In genomic region chr4:104283906-104284305, GRCm38 (mm10) we compare ENCODE assay signal across 18 mouse cellular contexts.
DNase-seq lines count a peak whose midpoint lies in the region; ATAC-seq and TF ChIP-seq lines count a peak whose summit lies in the region.
"Had no signal": no experiment of that assay in that cellular context is flagged by ENCODE, and none has a peak within 500 bp of the region (broad histone marks: within the 10 kb centered on the region; RNA-seq: fewer than 3 reads in every experiment).

No protein-coding gene starts in this region.

- no peak for TF ChIP-seq POLR2A in liver, adult 2 months (IDR thresholded peaks at IDR 0.05; ENCODE audit: extremely low read depth, insufficient read depth, low read length)
- TF ChIP-seq POLR2A in brain, embryonic 14.5 days (IDR thresholded peaks at IDR 0.05; ENCODE audit: borderline replicate concordance, extremely low read depth, insufficient read depth, insufficient read length, poor library complexity, severe bottlenecking), result no peak

- no peaks in the 10 kb centered on the region for H3K79me2 ChIP-seq in liver, adult 2 months (ENCODE audit: control insufficient read depth, insufficient read depth, low read length)

- H3K36me3 ChIP-seq in forebrain, embryonic 14.5 days (ENCODE audit: control insufficient read depth, insufficient read depth, low read length), result no peaks in the 10 kb centered on the region
- H3K36me3 ChIP-seq in forebrain, embryonic 16.5 days (ENCODE audit: control insufficient read depth, insufficient read depth), result no peaks in the 10 kb centered on the region
- H3K36me3 ChIP-seq in liver, adult 2 months (ENCODE audit: control insufficient read depth, insufficient read depth, low read length), result no peaks in the 10 kb centered on the region
- no peaks in the 10 kb centered on the region for H3K36me3 ChIP-seq in liver, embryonic 12.5 days
- H3K36me3 ChIP-seq in midbrain, postnatal 0 days (ENCODE audit: insufficient read depth, low read length), result no peaks in the 10 kb centered on the region
- H3K36me3 ChIP-seq in midbrain, embryonic 11.5 days (ENCODE audit: control insufficient read depth, insufficient read depth, low read length), result no peaks in the 10 kb centered on the region
- H3K36me3 ChIP-seq: embryonic facial prominence, embryonic 10.5 days; hindbrain, embryonic 13.5 days; intestine, embryonic 15.5 days had no signal

- TF ChIP-seq CTCF in liver, adult 2 months (IDR thresholded peaks at IDR 0.05; ENCODE audit: low read depth, low read length), result no peak
- no peak for TF ChIP-seq CTCF in midbrain, postnatal 0 days (IDR thresholded peaks at IDR 0.05)
- TF ChIP-seq CTCF in brain, embryonic 14.5 days (IDR thresholded peaks at IDR 0.05; ENCODE audit: borderline replicate concordance, extremely low read depth, insufficient read depth, insufficient read length), result no peak

- H3K27ac ChIP-seq in forebrain, embryonic 14.5 days (ENCODE audit: low read depth, low read length), result no peak overlapping the region
- no peak overlapping the region for H3K27ac ChIP-seq in forebrain, embryonic 16.5 days (ENCODE audit: low read length)
- no peak overlapping the region for H3K27ac ChIP-seq in liver, adult 2 months (replicated peaks; ENCODE audit: insufficient read depth, low read depth, low read length)
- no peak overlapping the region for H3K27ac ChIP-seq in liver, embryonic 12.5 days
- no peak overlapping the region for H3K27ac ChIP-seq in midbrain, postnatal 0 days (ENCODE audit: low read depth, low read length)
- no peak overlapping the region for H3K27ac ChIP-seq in midbrain, embryonic 11.5 days (ENCODE audit: low read depth, low read length)
- H3K27ac ChIP-seq: embryonic facial prominence, embryonic 10.5 days; hindbrain, embryonic 13.5 days; intestine, embryonic 15.5 days had no signal

- H3K4me3 ChIP-seq in forebrain, embryonic 14.5 days (ENCODE audit: low read depth, low read length), result no peak overlapping the region
- no peak overlapping the region for H3K4me3 ChIP-seq in forebrain, embryonic 16.5 days (replicated peaks; ENCODE audit: low read length)
- H3K4me3 ChIP-seq in liver, adult 2 months (ENCODE audit: insufficient read depth, low read depth, low read length), result no peak overlapping the region
- H3K4me3 ChIP-seq in liver, embryonic 12.5 days, result no peak overlapping the region
- no peak overlapping the region for H3K4me3 ChIP-seq in midbrain, postnatal 0 days (ENCODE audit: low read depth, low read length)
- no peak overlapping the region for H3K4me3 ChIP-seq in midbrain, embryonic 11.5 days (ENCODE audit: low read depth, low read length)
- H3K4me3 ChIP-seq: embryonic facial prominence, embryonic 10.5 days; hindbrain, embryonic 13.5 days; intestine, embryonic 15.5 days had no signal

- 44% methylated on average over 6 of the region's 6 CpGs for WGBS in forebrain, embryonic 14.5 days
- WGBS in forebrain, embryonic 16.5 days, result 54% methylated on average over 6 of the region's 6 CpGs
- WGBS in liver, adult 2 months, result 30% methylated on average over 6 of the region's 6 CpGs
- 71% methylated on average over 6 of the region's 6 CpGs for WGBS in liver, embryonic 12.5 days (ENCODE audit: insufficient replicate concordance)
- 74% methylated on average over 6 of the region's 6 CpGs for WGBS in midbrain, postnatal 0 days
- 81% methylated on average over 6 of the region's 6 CpGs for WGBS in midbrain, embryonic 11.5 days

- no peaks in the 10 kb centered on the region for H3K27me3 ChIP-seq in forebrain, embryonic 14.5 days (replicated peaks; ENCODE audit: control insufficient read depth, insufficient read depth, low read length)
- no peaks in the 10 kb centered on the region for H3K27me3 ChIP-seq in forebrain, embryonic 16.5 days (replicated peaks; ENCODE audit: control insufficient read depth, insufficient read depth, low read length)
- H3K27me3 ChIP-seq in liver, adult 2 months (ENCODE audit: control insufficient read depth, insufficient read depth, low read length), result no peaks in the 10 kb centered on the region
- no peaks in the 10 kb centered on the region for H3K27me3 ChIP-seq in liver, embryonic 12.5 days (replicated peaks)
- no peaks in the 10 kb centered on the region for H3K27me3 ChIP-seq in midbrain, postnatal 0 days (ENCODE audit: insufficient read depth, low read length)
- no peaks in the 10 kb centered on the region for H3K27me3 ChIP-seq in midbrain, embryonic 11.5 days (ENCODE audit: control insufficient read depth, insufficient read depth, low read length)
- H3K27me3 ChIP-seq: CH12.LX; hindbrain, embryonic 13.5 days; intestine, embryonic 15.5 days had no signal

- H3K9ac ChIP-seq in forebrain, embryonic 14.5 days (ENCODE audit: low read length), result no peak overlapping the region
- no peak overlapping the region for H3K9ac ChIP-seq in forebrain, embryonic 16.5 days (replicated peaks; ENCODE audit: low read depth, low read length)
- no peak overlapping the region for H3K9ac ChIP-seq in liver, adult 2 months (ENCODE audit: low read depth, low read length)
- H3K9ac ChIP-seq in liver, embryonic 12.5 days, result no peak overlapping the region
- H3K9ac ChIP-seq in midbrain, postnatal 0 days (replicated peaks; ENCODE audit: low read length, poor library complexity, severe bottlenecking), result no peak overlapping the region
- H3K9ac ChIP-seq in midbrain, embryonic 11.5 days (ENCODE audit: low read length), result no peak overlapping the region
- H3K9ac ChIP-seq: hindbrain, embryonic 13.5 days; intestine, embryonic 15.5 days had no signal

- peak; percentile 67 for DNase-seq in forebrain, embryonic 14.5 days (ENCODE audit: low spot score)
- peak; percentile 91 for DNase-seq in liver, adult 2 months (ENCODE audit: extremely low read depth, low read depth, low spot score)
- peak; percentile 23 for DNase-seq in midbrain, postnatal 0 days (ENCODE audit: low spot score)
- DNase-seq in midbrain, embryonic 11.5 days (ENCODE audit: low spot score, missing footprints), result no peak
- DNase-seq in brain, embryonic 14.5 days (ENCODE audit: low read depth), result peak; percentile 82
- DNase-seq: adrenal gland, adult 2 months; adrenal gland, postnatal 36 days; cerebellum, adult 11-12 months; cerebellum, adult 9-11 months; gastrocnemius, postnatal 36 days; heart, postnatal 10 days; heart, postnatal 4 days had no signal

- no peak for ATAC-seq in forebrain, embryonic 14.5 days
- no peak for ATAC-seq in forebrain, embryonic 16.5 days
- ATAC-seq in liver, embryonic 12.5 days, result no peak
- ATAC-seq in midbrain, postnatal 0 days (ENCODE audit: low FRiP score), result no peak
- no peak for ATAC-seq in midbrain, embryonic 11.5 days (ENCODE audit: low FRiP score)
- ATAC-seq: intestine, embryonic 15.5 days had no signal

- H3K9me3 ChIP-seq in forebrain, embryonic 14.5 days (replicated peaks; ENCODE audit: control insufficient read depth, low read length), result no peaks in the 10 kb centered on the region
- no peaks in the 10 kb centered on the region for H3K9me3 ChIP-seq in forebrain, embryonic 16.5 days (ENCODE audit: control insufficient read depth, low read length)
- no peaks in the 10 kb centered on the region for H3K9me3 ChIP-seq in liver, embryonic 12.5 days (replicated peaks)
- H3K9me3 ChIP-seq in midbrain, postnatal 0 days (ENCODE audit: low read length), result no peaks in the 10 kb centered on the region
- no peaks in the 10 kb centered on the region for H3K9me3 ChIP-seq in midbrain, embryonic 11.5 days (ENCODE audit: control insufficient read depth, low read length)
- H3K9me3 ChIP-seq: embryonic facial prominence, embryonic 10.5 days; hindbrain, embryonic 13.5 days; intestine, embryonic 15.5 days had no signal

- H3K4me2 ChIP-seq in forebrain, embryonic 14.5 days (ENCODE audit: low read length), result no peak overlapping the region
- H3K4me2 ChIP-seq in forebrain, embryonic 16.5 days (ENCODE audit: low read length), result no peak overlapping the region
- H3K4me2 ChIP-seq in liver, embryonic 12.5 days, result no peak overlapping the region
- H3K4me2 ChIP-seq in midbrain, postnatal 0 days (ENCODE audit: low read depth, low read length, poor library complexity, severe bottlenecking), result no peak overlapping the region
- no peak overlapping the region for H3K4me2 ChIP-seq in midbrain, embryonic 11.5 days
- H3K4me2 ChIP-seq: hindbrain, embryonic 13.5 days; intestine, embryonic 15.5 days had no signal

- H3K4me1 ChIP-seq in forebrain, embryonic 14.5 days (ENCODE audit: control insufficient read depth, insufficient read depth, low read length), result peaks cover 17% of the 10 kb centered on the region
- H3K4me1 ChIP-seq in forebrain, embryonic 16.5 days (replicated peaks; ENCODE audit: control insufficient read depth, insufficient read depth, low read length), result peaks cover 13% of the 10 kb centered on the region
- H3K4me1 ChIP-seq in liver, adult 2 months (ENCODE audit: control insufficient read depth, insufficient read depth, low read length), result 0 out of 2 replicates have a peak, but pooled peaks cover 2% of the 10 kb centered on the region
- no peaks in the 10 kb centered on the region for H3K4me1 ChIP-seq in liver, embryonic 12.5 days
- H3K4me1 ChIP-seq in midbrain, postnatal 0 days (ENCODE audit: insufficient read depth, low read length), result no peaks in the 10 kb centered on the region
- H3K4me1 ChIP-seq in midbrain, embryonic 11.5 days (ENCODE audit: control insufficient read depth, insufficient read depth, low read length), result no peaks in the 10 kb centered on the region
- H3K4me1 ChIP-seq: embryonic facial prominence, embryonic 10.5 days; hindbrain, embryonic 13.5 days; intestine, embryonic 15.5 days had no signal
